Mouse (Mus musculus) liver, embryonic 14.5 days (tissue): ENCODE data around the gene Dicer1. TPM values are rescaled to one million over a fixed set of nuclear protein-coding genes. Genes with fewer than 3 reads are reported as not detected.

ENCODE experiments used
- ATAC-seq: fragments of 200-750 bp; cut with Nextera tagmentation; 2 replicates; pipeline ENCODE4 v1.8.0; 2017; ENCODE audit warnings: moderate number of reproducible peaks, mild to moderate bottlenecking, moderate library complexity; ENCODE audit not compliant: insufficient read depth
- DNase-seq, 3 experiments: peaks; one replicate each; pipeline ENCODE4 v3.0.0-alpha.2; 2012 to 2013; ENCODE audit warnings: low read depth in 3 of 3, low spot score in 3 of 3
- H3K27ac ChIP-seq: fragments of 300-500 bp; sonication (generic); 2 replicates; pipeline ENCODE4 v1.5.1; 2014; ENCODE audit warnings: moderate library complexity, mild to moderate bottlenecking, control low read depth, inconsistent platforms
- H3K27me3 ChIP-seq: fragments of 300-500 bp; sonication (generic); 2 replicates; pipeline ENCODE4 v1.6.1; 2014; ENCODE audit warnings: mild to moderate bottlenecking, low read length, moderate library complexity; ENCODE audit not compliant: control insufficient read depth, insufficient read depth
- H3K36me3 ChIP-seq: fragments of 300-500 bp; sonication (generic); replicated peaks from 2 replicates; pipeline ENCODE4 v1.6.1; 2014; ENCODE audit warnings: low read depth; ENCODE audit not compliant: control insufficient read depth, insufficient read depth
- H3K4me1 ChIP-seq, 2 experiments: fragments of 200-500 bp in 1 of 2; fragments of 300-500 bp in 1 of 2; sonication (generic) in 1 of 2; replicated peaks; 2 replicates each; pipeline ENCODE4 v1.6.1; 2012 to 2014; ENCODE audit warnings: antibody characterized with exemption in 1 of 2, inconsistent platforms in 1 of 2, low read length in 1 of 2; ENCODE audit not compliant: control insufficient read depth in 2 of 2, insufficient read depth in 2 of 2
- H3K4me2 ChIP-seq: fragments of 300-500 bp; sonication (generic); 2 replicates; pipeline ENCODE4 v1.6.1; 2014; ENCODE audit warnings: low read depth, mild to moderate bottlenecking, control low read depth, moderate library complexity
- H3K4me3 ChIP-seq, 2 experiments: fragments of 200-500 bp in 1 of 2; fragments of 300-500 bp in 1 of 2; sonication (generic) in 1 of 2; 2 replicates each; pipeline ENCODE4 v1.5.1; 2012 to 2014; ENCODE audit warnings: low read depth in 2 of 2, low read length in 2 of 2, mild to moderate bottlenecking in 2 of 2, control low read depth in 1 of 2, inconsistent platforms in 1 of 2, moderate library complexity in 1 of 2; ENCODE audit not compliant: insufficient read depth in 1 of 2
- H3K9ac ChIP-seq: fragments of 300-500 bp; sonication (generic); replicated peaks from 2 replicates; pipeline ENCODE4 v1.6.1; 2014; ENCODE audit warnings: mild to moderate bottlenecking, control low read depth, moderate library complexity
- H3K9me3 ChIP-seq: fragments of 300-500 bp; sonication (generic); 2 replicates; pipeline ENCODE4 v1.6.1; 2016; ENCODE audit warnings: low read length, mixed read lengths; ENCODE audit not compliant: control insufficient read depth
- CTCF ChIP-seq: IDR thresholded peaks from 2 replicates; pipeline ENCODE4 v1.5.1; 2016; ENCODE audit warnings: antibody characterized with exemption, low read depth, control low read depth
- EP300 ChIP-seq: IDR thresholded peaks from 2 replicates; pipeline ENCODE4 v1.6.1; 2016; ENCODE audit warnings: antibody characterized with exemption, low read depth
- WGBS: fragments of 180-500 bp; shearing (Covaris S2); extraction: QIAGEN DNeasy Blood & Tissue Kit; methylation state at CpG from one replicate; pipeline ENCODE4 v1.1.7; 2014; ENCODE audit not compliant: insufficient replicate concordance; 5-methylcytosine and 5-hydroxymethylcytosine counted together
- polyA plus RNA-seq, 2 experiments: library from polyadenylated mRNA; depleted of rRNA in 1 of 2; stranded (reverse) in 1 of 2; unstranded in 1 of 2; fragments of >200 nt; fragmentation: Nextera tagmentation in 1 of 2; extraction: Ambion mirVana in 1 of 2; gene quantifications; 2 replicates each; pipeline versions ENCODE4 v1.2.1 to v1.2.3; 2012 to 2014

Gene Dicer1
- polyA plus RNA-seq, 2 experiments = 5.9 to 6.4 TPM

GRCm38 (mm10) chr12:104665521-104665920 is 86.2 kb downstream of the Dicer1 start:
- Histone ChIP-seq H3K36me3 (no peaks in the 10 kb centered on the region), H3K27ac (no peak overlapping the region), H3K4me3 (no peak overlapping the region), H3K27me3 (no peaks in the 10 kb centered on the region), H3K9me3 (no peaks in the 10 kb centered on the region), H3K4me1 (no peaks in the 10 kb centered on the region), H3K9ac (no peak overlapping the region), H3K4me2 (no peak overlapping the region)
- WGBS = 68% methylated on average over 9 of the region's 9 CpGs
- ATAC-seq (no peak), DNase-seq (no peak)
- TF ChIP-seq CTCF (no peak), EP300 (no peak)

GRCm38 (mm10) chr12:104656146-104656545 is 95.6 kb downstream of the Dicer1 start:
- TF ChIP-seq CTCF (no peak), EP300 (no peak)
- 59% methylated on average over 2 of the region's 2 CpGs for WGBS
- ATAC-seq = no peak
- Histone ChIP-seq H3K36me3 (no peaks in the 10 kb centered on the region), H3K9me3 (no peaks in the 10 kb centered on the region), H3K4me3 (no peak overlapping the region), H3K4me2 (no peak overlapping the region), H3K4me1 (no peaks in the 10 kb centered on the region), H3K9ac (no peak overlapping the region), H3K27ac (no peak overlapping the region), H3K27me3 (no peaks in the 10 kb centered on the region)
- DNase-seq = no peak

GRCm38 (mm10) chr12:104655006-104655405 is 96.7 kb downstream of the Dicer1 start:
- WGBS = 50% methylated on average over 1 of the region's 1 CpGs
- Histone ChIP-seq H3K27ac (no peak overlapping the region), H3K4me3 (no peak overlapping the region), H3K4me2 (no peak overlapping the region), H3K4me1 (no peaks in the 10 kb centered on the region), H3K27me3 (no peaks in the 10 kb centered on the region), H3K9me3 (no peaks in the 10 kb centered on the region), H3K9ac (no peak overlapping the region), H3K36me3 (no peaks in the 10 kb centered on the region)
- ATAC-seq (no peak), DNase-seq (no peak)
- TF ChIP-seq EP300 (no peak), CTCF (no peak)

GRCm38 (mm10) chr12:104652021-104652420 is 99.7 kb downstream of the Dicer1 start:
- no peak for DNase-seq
- no peak overlapping the region for H3K9ac ChIP-seq
- no peak overlapping the region for H3K27ac ChIP-seq
- H3K4me1 ChIP-seq = no peaks in the 10 kb centered on the region
- TF ChIP-seq CTCF (no peak), EP300 (no peak)
- H3K4me3 ChIP-seq = no peak overlapping the region
- ATAC-seq = no peak
- no peaks in the 10 kb centered on the region for H3K9me3 ChIP-seq
- H3K4me2 ChIP-seq = no peak overlapping the region
- no peaks in the 10 kb centered on the region for H3K27me3 ChIP-seq
- no peaks in the 10 kb centered on the region for H3K36me3 ChIP-seq
- 45% methylated on average over 6 of the region's 6 CpGs for WGBS

- TF ChIP-seq CTCF = no peak
- TF ChIP-seq EP300 = no peak
- ATAC-seq = no peak
- no peaks in the 10 kb centered on the region for H3K4me1 ChIP-seq
Measured at GRCm38 (mm10) chr12:104651269-104651668, 100.5 kb downstream of the Dicer1 start.

More at GRCm38 (mm10) chr12:104651269-104651668, 100.5 kb downstream of the Dicer1 start:
- Histone ChIP-seq H3K27me3 (no peaks in the 10 kb centered on the region), H3K4me2 (no peak overlapping the region), H3K4me3 (no peak overlapping the region), H3K27ac (no peak overlapping the region), H3K36me3 (no peaks in the 10 kb centered on the region), H3K9ac (no peak overlapping the region), H3K9me3 (no peaks in the 10 kb centered on the region)
- DNase-seq = no peak
- WGBS = 50% methylated on average over 6 of the region's 6 CpGs
